Mouse (Mus musculus) liver, embryonic 13.5 days (tissue): Measurements from ENCODE around the gene Jhy. TPM values are rescaled to one million over a fixed set of nuclear protein-coding genes. Genes with fewer than 3 reads are reported as not detected.
A peak's percentile ranks its signal among the peaks of the same experiment; 100 is the strongest.

Experiments
- ATAC-seq: fragments of 200-750 bp; cut with Nextera tagmentation; 2 replicates; pipeline ENCODE4 v1.8.0; 2017; ENCODE audit warnings: low read depth, mild to moderate bottlenecking, moderate number of reproducible peaks, moderate library complexity
- DNase-seq: peaks from one replicate; pipeline ENCODE4 v3.0.0; 2022
- H3K27ac ChIP-seq: fragments of 300-500 bp; sonication (generic); 2 replicates; pipeline ENCODE4 v1.5.1; 2015; ENCODE audit warnings: moderate library complexity, mild to moderate bottlenecking, inconsistent platforms
- H3K27me3 ChIP-seq: fragments of 300-500 bp; sonication (generic); 2 replicates; pipeline ENCODE4 v1.6.1; 2015; ENCODE audit warnings: mild to moderate bottlenecking, inconsistent platforms
- H3K36me3 ChIP-seq: fragments of 300-500 bp; sonication (generic); 2 replicates; pipeline ENCODE4 v1.6.1; 2015; ENCODE audit warnings: mild to moderate bottlenecking, inconsistent platforms
- H3K4me1 ChIP-seq: fragments of 300-500 bp; sonication (generic); replicated peaks from 2 replicates; pipeline ENCODE4 v1.6.1; 2015; ENCODE audit warnings: inconsistent platforms
- H3K4me2 ChIP-seq: fragments of 300-500 bp; sonication (generic); 2 replicates; pipeline ENCODE4 v1.6.1; 2015; ENCODE audit warnings: inconsistent platforms, mild to moderate bottlenecking, moderate library complexity
- H3K4me3 ChIP-seq: fragments of 300-500 bp; sonication (generic); replicated peaks from 2 replicates; pipeline ENCODE4 v1.5.1; 2015; ENCODE audit warnings: mild to moderate bottlenecking, inconsistent platforms
- H3K9ac ChIP-seq: fragments of 300-500 bp; sonication (generic); 2 replicates; pipeline ENCODE4 v1.6.1; 2015; ENCODE audit warnings: mild to moderate bottlenecking, inconsistent platforms
- H3K9me3 ChIP-seq: fragments of 300-500 bp; sonication (generic); replicated peaks from 2 replicates; pipeline ENCODE4 v1.6.1; 2016; ENCODE audit warnings: inconsistent platforms
- WGBS: fragments of 180-500 bp; shearing (Covaris S2); methylation state at CpG from one replicate; pipeline ENCODE4 v1.1.7; 2015; ENCODE audit not compliant: insufficient replicate concordance; 5-methylcytosine and 5-hydroxymethylcytosine counted together
- polyA plus RNA-seq: library from polyadenylated mRNA; unstranded; fragments of >200 nt; fragmentation: Nextera tagmentation; extraction: Ambion mirVana; gene quantifications from 2 replicates; pipeline ENCODE4 v1.2.1, GENCODE M21; 2015

The Jhy gene
- polyA plus RNA-seq, 1 experiment from 2014 or later: not detected

GRCm38 (mm10) chr9:40876693-40877092, 87.2 kb downstream of the Jhy start:
- H3K27me3 ChIP-seq: peaks cover 100% of the 10 kb centered on the region
- H3K9ac ChIP-seq: no peak overlapping the region
- H3K4me3 ChIP-seq: no peak overlapping the region
- H3K36me3 ChIP-seq: no peaks in the 10 kb centered on the region
- WGBS: 7% methylated on average over 5 of the region's 5 CpGs
- DNase-seq (no peak), ATAC-seq (no peak)
- no peaks in the 10 kb centered on the region for H3K9me3 ChIP-seq
- H3K4me1 ChIP-seq: no peaks in the 10 kb centered on the region
- H3K27ac ChIP-seq: no peak overlapping the region
- H3K4me2 ChIP-seq: no peak overlapping the region

GRCm38 (mm10) chr9:40876164-40876563, 87.8 kb downstream of the Jhy start:
- no peak overlapping the region for H3K4me3 ChIP-seq
- 2% methylated on average over 29 of the region's 29 CpGs for whole genome bisulfite sequencing
- H3K27me3 ChIP-seq: peaks cover 100% of the 10 kb centered on the region
- no peak overlapping the region for H3K27ac ChIP-seq
- DNase-seq: no peak
- H3K9me3 ChIP-seq: no peaks in the 10 kb centered on the region
- H3K36me3 ChIP-seq: no peaks in the 10 kb centered on the region
- no peaks in the 10 kb centered on the region for H3K4me1 ChIP-seq
- no peak overlapping the region for H3K4me2 ChIP-seq
- no peak for ATAC-seq
- H3K9ac ChIP-seq: no peak overlapping the region

GRCm38 (mm10) chr9:40875431-40875830, 88.5 kb downstream of the Jhy start:
- no peak for DNase-seq

GRCm38 (mm10) chr9:40874961-40875360, 89.0 kb downstream of the Jhy start:
- DNase-seq (no peak), ATAC-seq (no peak)
- WGBS: 4% methylated on average over 4 of the region's 4 CpGs
- Histone ChIP-seq H3K9ac (no peak overlapping the region), H3K4me2 (no peak overlapping the region), H3K4me1 (no peaks in the 10 kb centered on the region), H3K36me3 (no peaks in the 10 kb centered on the region), H3K4me3 (no peak overlapping the region), H3K27me3 (peaks cover 98% of the 10 kb centered on the region), H3K9me3 (no peaks in the 10 kb centered on the region), H3K27ac (no peak overlapping the region)

More at GRCm38 (mm10) chr9:40875431-40875830, 88.5 kb downstream of the Jhy start:
- Histone ChIP-seq H3K4me2 (no peak overlapping the region), H3K36me3 (no peaks in the 10 kb centered on the region), H3K27me3 (peaks cover 98% of the 10 kb centered on the region), H3K4me1 (no peaks in the 10 kb centered on the region), H3K9ac (no peak overlapping the region), H3K27ac (no peak overlapping the region), H3K9me3 (no peaks in the 10 kb centered on the region), H3K4me3 (no peak overlapping the region)
- ATAC-seq: no peak
- 5% methylated on average over 17 of the region's 17 CpGs for WGBS

- Histone ChIP-seq H3K27me3 (peaks cover 96% of the 10 kb centered on the region), H3K4me2 (0 out of 2 replicates have a peak within 1 kb of the TSS, but pooled peaks have one; percentile 32), H3K9me3 (no peaks in the 10 kb centered on the region), H3K9ac (no peak within 1 kb of the TSS), H3K4me3 (no peak within 1 kb of the TSS), H3K27ac (no peak within 1 kb of the TSS), H3K4me1 (no peaks in the 10 kb centered on the region), H3K36me3 (no peaks in the 10 kb centered on the region)
- ATAC-seq (0 out of 2 replicates have a peak, but pooled peaks have one; percentile 39), DNase-seq (peak; percentile 10)
- 4% methylated on average over 32 of the region's 32 CpGs for WGBS
Measured at GRCm38 (mm10) chr9:40873556-40874470, 90.1 kb downstream of the Jhy start, which contains the start of gene Bsx. Gene Bsx, plus strand, starts transcription at chr9:40874127.

- Histone ChIP-seq H3K9me3 (no peaks in the 10 kb centered on the region), H3K27ac (no peak overlapping the region), H3K27me3 (peaks cover 85% of the 10 kb centered on the region), H3K4me2 (peak overlapping the region; percentile 39; the same call in 1 of the 2 replicates), H3K4me3 (no peak overlapping the region), H3K9ac (no peak overlapping the region), H3K4me1 (no peaks in the 10 kb centered on the region), H3K36me3 (no peaks in the 10 kb centered on the region)
- DNase-seq: no peak
- no peak for ATAC-seq
- 3% methylated on average over 8 of the region's 8 CpGs for WGBS
Measured at GRCm38 (mm10) chr9:40872156-40872478, 91.8 kb downstream of the Jhy start.

GRCm38 (mm10) chr9:40871369-40872155, 92.4 kb downstream of the Jhy start:
- 3% methylated on average over 34 of the region's 34 CpGs for WGBS
- DNase-seq (no peak), ATAC-seq (no peak)
- no peaks in the 10 kb centered on the region for H3K36me3 ChIP-seq
- H3K27ac ChIP-seq: no peak overlapping the region
- no peaks in the 10 kb centered on the region for H3K9me3 ChIP-seq
- H3K4me1 ChIP-seq: no peaks in the 10 kb centered on the region
- H3K27me3 ChIP-seq: peaks cover 79% of the 10 kb centered on the region
- peak overlapping the region; percentile 39 for H3K4me2 ChIP-seq
- H3K4me3 ChIP-seq: peak overlapping the region; percentile 4; the same call in 1 of the 2 replicates
- H3K9ac ChIP-seq: no peak overlapping the region

GRCm38 (mm10) chr9:40870331-40870730, 93.6 kb downstream of the Jhy start:
- Histone ChIP-seq H3K4me2 (no peak overlapping the region), H3K9ac (no peak overlapping the region), H3K4me3 (no peak overlapping the region), H3K27me3 (peaks cover 67% of the 10 kb centered on the region), H3K9me3 (no peaks in the 10 kb centered on the region), H3K27ac (no peak overlapping the region), H3K36me3 (no peaks in the 10 kb centered on the region), H3K4me1 (no peaks in the 10 kb centered on the region)
- ATAC-seq: no peak
- DNase-seq: no peak
- 65% methylated on average over 5 of the region's 5 CpGs for WGBS

GRCm38 (mm10) chr9:40859196-40859595, 104.7 kb downstream of the Jhy start:
- no peak for DNase-seq
- H3K9me3 ChIP-seq: no peaks in the 10 kb centered on the region
- H3K27me3 ChIP-seq: peaks cover 27% of the 10 kb centered on the region
- H3K4me3 ChIP-seq: no peak overlapping the region
- 18% methylated on average over 9 of the region's 9 CpGs for WGBS
- no peak overlapping the region for H3K9ac ChIP-seq
- H3K4me1 ChIP-seq: no peaks in the 10 kb centered on the region
- no peak for ATAC-seq
- H3K4me2 ChIP-seq: no peak overlapping the region
- no peak overlapping the region for H3K27ac ChIP-seq
- H3K36me3 ChIP-seq: no peaks in the 10 kb centered on the region

- H3K4me3 ChIP-seq: 0 out of 2 replicates have a peak overlapping the region, but pooled peaks have one; percentile 5
- no peaks in the 10 kb centered on the region for H3K4me1 ChIP-seq
- WGBS: 15% methylated on average over 21 of the region's 21 CpGs
- no peak overlapping the region for H3K4me2 ChIP-seq
- no peaks in the 10 kb centered on the region for H3K9me3 ChIP-seq
- H3K9ac ChIP-seq: no peak overlapping the region
- DNase-seq (no peak), ATAC-seq (no peak)
- H3K27ac ChIP-seq: no peak overlapping the region
- no peaks in the 10 kb centered on the region for H3K36me3 ChIP-seq
- H3K27me3 ChIP-seq: peaks cover 27% of the 10 kb centered on the region
Measured at GRCm38 (mm10) chr9:40858461-40859160, 105.3 kb downstream of the Jhy start.

- no peaks in the 10 kb centered on the region for H3K9me3 ChIP-seq
- no peak overlapping the region for H3K27ac ChIP-seq
- no peaks in the 10 kb centered on the region for H3K27me3 ChIP-seq
- no peak overlapping the region for H3K4me3 ChIP-seq
- H3K4me1 ChIP-seq: no peaks in the 10 kb centered on the region
- ATAC-seq (no peak), DNase-seq (no peak)
- no peaks in the 10 kb centered on the region for H3K36me3 ChIP-seq
- 44% methylated on average over 2 of the region's 2 CpGs for WGBS
- no peak overlapping the region for H3K4me2 ChIP-seq
- no peak overlapping the region for H3K9ac ChIP-seq
Measured at GRCm38 (mm10) chr9:40851515-40851914, 112.4 kb downstream of the Jhy start.
